Mouse (Mus musculus): ENCODE results near the gene Kcnj10. TPM values are rescaled to one million over a fixed set of nuclear protein-coding genes. Genes with fewer than 3 reads are reported as not detected.

The Kcnj10 gene
- polyA plus RNA-seq, 1 experiment from 2014 or later = 0.03 TPM

- peak; percentile 4; the same call in 1 of the 2 replicates for ATAC-seq (replicated peaks; ENCODE audit: insufficient number of reproducible peaks, insufficient read depth, low FRiP score, low read depth)
- H3K4me3 ChIP-seq = peak overlapping the region; percentile 77
- H3K9ac ChIP-seq = peak overlapping the region; percentile 76
- H3K36me3 ChIP-seq = no peaks in the 10 kb centered on the region
- H3K4me1 ChIP-seq (replicated peaks) = peaks cover 24% of the 10 kb centered on the region
- no peaks in the 10 kb centered on the region for H3K9me3 ChIP-seq (replicated peaks)
- 0 out of 2 replicates have a peak overlapping the region, but pooled peaks have one; percentile 91 for H3K27ac ChIP-seq
- peak overlapping the region; percentile 96 for H3K4me2 ChIP-seq
- no peaks in the 10 kb centered on the region for H3K27me3 ChIP-seq
- 14% methylated on average over 16 of the region's 16 CpGs for WGBS
Measured at GRCm38 (mm10) chr1:172312768-172313561, 28.0 kb upstream of the Kcnj10 start.

DNA sequence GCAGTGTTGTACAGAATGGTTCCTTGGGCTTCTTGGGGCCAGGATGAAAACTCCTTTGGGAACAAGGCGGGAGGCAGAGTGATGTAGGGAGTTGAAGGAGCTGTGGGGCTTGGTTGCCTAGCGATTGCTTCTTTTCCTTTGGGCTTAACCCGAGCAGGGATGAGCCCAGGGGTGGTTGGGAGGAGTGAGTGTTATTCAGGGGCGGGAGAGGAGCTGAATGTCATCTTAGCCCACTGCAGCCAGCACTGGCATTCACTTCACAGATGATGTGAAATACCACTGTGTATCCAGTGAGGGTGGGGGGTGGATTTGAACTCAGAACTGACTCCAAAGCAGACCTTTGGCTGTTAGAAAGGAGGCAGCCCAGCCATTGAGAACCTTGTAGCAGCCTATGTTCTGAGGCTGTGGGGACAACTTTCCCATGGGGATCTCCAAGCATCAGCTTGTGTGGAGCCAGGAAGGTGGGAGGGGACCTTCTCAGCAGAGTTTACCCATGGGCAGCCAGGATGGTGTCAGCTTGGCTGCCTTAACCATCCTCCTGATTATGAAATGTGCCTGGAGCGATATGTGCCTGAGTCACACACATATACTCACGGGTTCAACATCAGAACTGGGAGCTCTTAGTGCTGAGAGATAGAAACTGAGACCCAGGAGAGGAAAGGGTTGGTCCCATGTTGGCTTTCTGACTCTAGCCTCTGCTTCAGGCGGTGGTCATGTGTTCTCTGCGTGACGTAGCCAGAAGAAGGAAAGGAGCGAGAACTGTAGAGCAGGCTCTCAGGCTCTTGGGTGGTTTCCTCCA, 27.2 kb upstream of the Kcnj10 start:
- no peaks in the 10 kb centered on the region for H3K9me3 ChIP-seq (replicated peaks)
- peaks cover 24% of the 10 kb centered on the region for H3K4me1 ChIP-seq (replicated peaks)
- H3K36me3 ChIP-seq = no peaks in the 10 kb centered on the region
- H3K9ac ChIP-seq = no peak overlapping the region
- ATAC-seq (replicated peaks; ENCODE audit: insufficient number of reproducible peaks, insufficient read depth, low FRiP score, low read depth) = no peak
- no peak overlapping the region for H3K27ac ChIP-seq
- no peaks in the 10 kb centered on the region for H3K27me3 ChIP-seq
- 0 out of 2 replicates have a peak overlapping the region, but pooled peaks have one; percentile 77 for H3K4me3 ChIP-seq
- H3K4me2 ChIP-seq = peak overlapping the region; percentile 96; the same call in 1 of the 2 replicates
- WGBS = 78% methylated on average over 10 of the region's 10 CpGs

DNA sequence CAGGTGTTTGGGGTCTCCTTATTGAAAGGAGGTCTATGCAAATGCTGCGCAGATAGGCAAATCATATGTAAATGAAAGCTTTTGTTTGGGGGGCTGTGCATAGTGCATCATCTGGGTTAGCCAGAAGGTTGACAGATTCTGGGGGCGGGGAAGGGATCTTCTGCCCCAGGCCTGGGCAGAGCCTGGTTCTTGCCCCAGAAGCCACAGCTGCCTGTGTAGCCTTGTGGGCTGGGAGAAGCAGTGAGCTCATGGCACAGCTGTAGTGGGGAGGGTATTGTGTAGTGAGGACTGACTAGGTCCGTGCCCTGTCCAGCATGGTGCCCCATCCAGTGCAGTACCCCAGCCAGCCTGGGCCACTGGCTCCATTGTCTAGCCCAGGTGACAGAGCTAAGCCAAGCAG, 26.1 kb upstream of the Kcnj10 start:
- H3K4me3 ChIP-seq = no peak overlapping the region
- H3K36me3 ChIP-seq = no peaks in the 10 kb centered on the region
- no peak overlapping the region for H3K4me2 ChIP-seq
- H3K27me3 ChIP-seq = no peaks in the 10 kb centered on the region
- 84% methylated on average over 3 of the region's 3 CpGs for WGBS
- H3K4me1 ChIP-seq (replicated peaks) = peaks cover 19% of the 10 kb centered on the region
- H3K9me3 ChIP-seq (replicated peaks) = no peaks in the 10 kb centered on the region
- ATAC-seq (replicated peaks; ENCODE audit: insufficient number of reproducible peaks, insufficient read depth, low FRiP score, low read depth) = no peak
- no peak overlapping the region for H3K27ac ChIP-seq
- no peak overlapping the region for H3K9ac ChIP-seq

DNA sequence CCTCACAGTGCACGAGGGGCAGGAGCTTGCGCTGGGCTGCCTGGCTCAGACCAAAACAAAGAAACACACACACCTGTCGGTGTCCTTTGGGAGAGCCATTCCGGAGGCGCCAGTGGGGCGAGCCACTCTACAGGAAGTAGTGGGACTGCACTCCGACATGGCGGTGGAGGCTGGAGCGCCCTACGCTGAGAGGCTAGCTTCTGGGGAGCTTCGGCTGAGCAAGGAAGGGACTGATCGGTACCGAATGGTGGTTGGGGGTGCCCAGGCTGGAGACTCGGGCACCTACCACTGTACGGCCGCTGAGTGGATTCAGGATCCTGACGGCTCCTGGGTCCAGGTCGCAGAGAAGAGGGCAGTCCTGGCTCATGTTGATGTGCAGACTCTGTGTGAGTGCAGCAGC, 23.6 kb upstream of the Kcnj10 start:
- WGBS = 60% methylated on average over 18 of the region's 18 CpGs

DNA sequence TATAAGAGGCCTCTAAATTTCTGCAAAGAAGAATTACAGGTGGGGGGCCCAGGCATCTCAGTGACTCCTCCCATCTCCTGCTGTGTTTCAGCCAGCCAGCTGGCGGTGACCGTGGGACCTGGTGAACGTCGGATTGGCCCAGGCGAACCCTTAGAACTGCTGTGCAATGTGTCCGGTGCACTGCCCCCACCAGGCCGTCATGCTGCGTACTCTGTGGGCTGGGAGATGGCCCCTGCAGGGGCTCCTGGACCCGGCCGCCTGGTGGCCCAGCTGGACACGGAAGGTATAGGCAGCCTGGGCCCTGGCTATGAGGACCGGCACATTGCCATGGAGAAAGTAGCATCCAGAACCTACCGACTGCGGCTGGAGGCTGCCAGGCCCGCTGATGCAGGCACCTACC, 23.1 kb upstream of the Kcnj10 start:
- no peak for ATAC-seq (replicated peaks; ENCODE audit: insufficient number of reproducible peaks, insufficient read depth, low FRiP score, low read depth)
- H3K9ac ChIP-seq = no peak overlapping the region
- WGBS = 68% methylated on average over 15 of the region's 15 CpGs
- peaks cover 2% of the 10 kb centered on the region for H3K4me1 ChIP-seq (replicated peaks)
- H3K4me2 ChIP-seq = no peak overlapping the region
- no peak overlapping the region for H3K27ac ChIP-seq
- H3K27me3 ChIP-seq = peaks cover 5% of the 10 kb centered on the region; the same call in 1 of the 2 replicates
- H3K36me3 ChIP-seq = no peaks in the 10 kb centered on the region
- no peaks in the 10 kb centered on the region for H3K9me3 ChIP-seq (replicated peaks)
- no peak overlapping the region for H3K4me3 ChIP-seq

More for the DNA sequence above, 23.6 kb upstream of the Kcnj10 start:
- no peak for ATAC-seq (replicated peaks; ENCODE audit: insufficient number of reproducible peaks, insufficient read depth, low FRiP score, low read depth)
- no peak overlapping the region for H3K4me2 ChIP-seq
- H3K27me3 ChIP-seq = peaks cover 5% of the 10 kb centered on the region; the same call in 1 of the 2 replicates
- no peak overlapping the region for H3K4me3 ChIP-seq
- H3K27ac ChIP-seq = no peak overlapping the region
- H3K36me3 ChIP-seq = no peaks in the 10 kb centered on the region
- H3K4me1 ChIP-seq (replicated peaks) = peaks cover 6% of the 10 kb centered on the region
- H3K9me3 ChIP-seq (replicated peaks) = no peaks in the 10 kb centered on the region
- H3K9ac ChIP-seq = no peak overlapping the region

DNA sequence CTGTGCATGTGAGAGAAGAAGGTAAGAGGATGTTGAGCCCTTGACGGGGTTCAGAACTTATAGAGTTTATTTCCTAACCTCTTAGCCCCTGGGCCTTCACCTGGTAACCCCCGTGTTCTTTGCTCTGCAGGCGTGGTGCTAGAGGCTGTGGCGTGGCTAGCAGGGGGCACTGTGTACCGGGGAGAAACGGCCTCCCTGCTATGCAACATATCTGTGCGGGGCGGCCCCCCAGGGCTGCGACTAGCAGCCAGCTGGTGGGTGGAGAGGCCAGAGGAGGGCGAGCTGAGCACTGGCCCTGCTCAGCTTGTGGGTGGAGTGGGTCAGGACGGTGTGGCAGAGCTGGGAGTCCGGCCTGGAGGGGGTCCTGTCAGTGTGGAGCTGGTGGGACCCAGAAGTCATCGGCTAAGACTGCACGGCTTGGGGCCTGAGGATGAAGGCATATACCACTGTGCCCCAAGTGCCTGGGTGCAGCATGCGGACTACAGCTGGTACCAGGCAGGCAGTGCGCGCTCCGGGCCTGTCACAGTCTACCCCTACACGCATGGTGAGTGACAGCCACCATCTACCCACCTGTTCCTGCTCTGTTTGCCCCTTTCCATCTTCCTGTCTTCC, 22.5 kb upstream of the Kcnj10 start:
- H3K27ac ChIP-seq = no peak overlapping the region
- no peaks in the 10 kb centered on the region; the same call in 1 of the 2 replicates for H3K4me1 ChIP-seq (replicated peaks)
- H3K9me3 ChIP-seq (replicated peaks) = no peaks in the 10 kb centered on the region
- 84% methylated on average over 19 of the region's 19 CpGs for WGBS
- peaks cover 7% of the 10 kb centered on the region; the same call in 1 of the 2 replicates for H3K27me3 ChIP-seq
- H3K4me3 ChIP-seq = no peak overlapping the region
- no peak for ATAC-seq (replicated peaks; ENCODE audit: insufficient number of reproducible peaks, insufficient read depth, low FRiP score, low read depth)
- no peak overlapping the region for H3K9ac ChIP-seq
- H3K4me2 ChIP-seq = no peak overlapping the region
- no peaks in the 10 kb centered on the region for H3K36me3 ChIP-seq

GRCm38 (mm10) chr1:172319346-172319745, 21.7 kb upstream of the Kcnj10 start:
- no peak for ATAC-seq (replicated peaks; ENCODE audit: insufficient number of reproducible peaks, insufficient read depth, low FRiP score, low read depth)
- no peak overlapping the region for H3K4me2 ChIP-seq
- H3K4me1 ChIP-seq (replicated peaks) = no peaks in the 10 kb centered on the region
- no peaks in the 10 kb centered on the region for H3K9me3 ChIP-seq (replicated peaks)
- H3K36me3 ChIP-seq = no peaks in the 10 kb centered on the region
- 86% methylated on average over 7 of the region's 7 CpGs for WGBS
- H3K27ac ChIP-seq = no peak overlapping the region
- H3K4me3 ChIP-seq = no peak overlapping the region
- no peak overlapping the region for H3K9ac ChIP-seq
- H3K27me3 ChIP-seq = peaks cover 12% of the 10 kb centered on the region

DNA sequence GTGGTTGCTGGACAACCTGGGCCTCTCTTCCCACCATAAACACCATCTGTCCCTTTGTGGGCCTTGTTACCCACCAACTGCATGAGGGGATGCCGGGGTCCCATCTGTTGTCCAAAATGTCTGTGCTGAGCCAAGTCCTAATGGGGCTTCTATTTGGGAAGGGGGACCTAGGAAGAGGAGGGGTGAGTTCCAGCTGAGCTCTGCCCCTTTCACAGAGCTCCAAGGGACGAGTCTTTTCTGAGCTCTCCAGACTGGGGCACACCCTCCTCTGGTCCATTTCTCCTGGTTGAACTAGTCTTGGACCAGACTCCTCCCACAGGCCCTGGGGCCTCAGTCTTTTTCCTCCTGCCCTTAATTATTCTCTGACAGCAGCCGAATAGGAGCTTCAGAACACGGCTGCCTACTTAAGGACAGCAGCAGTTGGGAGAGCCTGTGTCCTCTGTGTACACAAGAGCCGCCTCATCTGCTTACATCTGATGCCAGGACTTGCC, 21.0 kb upstream of the Kcnj10 start:
- Histone ChIP-seq H3K9ac (no peak overlapping the region), H3K4me3 (no peak overlapping the region), H3K4me2 (no peak overlapping the region), H3K4me1 (replicated peaks) (no peaks in the 10 kb centered on the region; the same call in 1 of the 2 replicates), H3K9me3 (replicated peaks) (no peaks in the 10 kb centered on the region), H3K27me3 (peaks cover 17% of the 10 kb centered on the region), H3K36me3 (no peaks in the 10 kb centered on the region), H3K27ac (no peak overlapping the region)
- 62% methylated on average over 5 of the region's 5 CpGs for WGBS
- no peak for ATAC-seq (replicated peaks; ENCODE audit: insufficient number of reproducible peaks, insufficient read depth, low FRiP score, low read depth)

DNA sequence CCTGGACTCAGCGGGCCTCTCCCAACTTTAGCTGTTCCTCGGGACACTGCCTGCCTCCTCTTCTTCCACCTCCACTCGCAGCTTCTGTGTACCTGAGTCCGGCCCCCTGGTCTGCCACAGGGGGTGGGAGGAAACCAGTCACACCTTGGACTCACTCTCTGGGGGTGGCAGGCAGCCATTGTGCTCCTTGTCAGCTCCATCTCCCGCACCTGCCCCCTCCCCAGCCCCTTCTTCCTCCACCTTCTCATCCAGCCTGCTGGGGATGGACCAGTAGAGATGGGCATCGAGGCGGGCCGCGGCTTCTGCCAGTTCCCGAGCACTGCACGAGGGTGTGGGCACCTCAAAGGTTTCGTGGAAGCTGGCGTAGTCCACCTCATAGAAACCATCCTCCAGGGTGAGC, 18.3 kb upstream of the Kcnj10 start:
- no peak overlapping the region for H3K4me3 ChIP-seq
- no peak overlapping the region for H3K9ac ChIP-seq
- H3K36me3 ChIP-seq = no peaks in the 10 kb centered on the region
- no peak overlapping the region for H3K27ac ChIP-seq
- peaks cover 45% of the 10 kb centered on the region for H3K27me3 ChIP-seq
- no peak for ATAC-seq (replicated peaks; ENCODE audit: insufficient number of reproducible peaks, insufficient read depth, low FRiP score, low read depth)
- WGBS = 42% methylated on average over 13 of the region's 13 CpGs
- no peaks in the 10 kb centered on the region for H3K9me3 ChIP-seq (replicated peaks)
- H3K4me2 ChIP-seq = no peak overlapping the region
- H3K4me1 ChIP-seq (replicated peaks) = peaks cover 12% of the 10 kb centered on the region

DNA sequence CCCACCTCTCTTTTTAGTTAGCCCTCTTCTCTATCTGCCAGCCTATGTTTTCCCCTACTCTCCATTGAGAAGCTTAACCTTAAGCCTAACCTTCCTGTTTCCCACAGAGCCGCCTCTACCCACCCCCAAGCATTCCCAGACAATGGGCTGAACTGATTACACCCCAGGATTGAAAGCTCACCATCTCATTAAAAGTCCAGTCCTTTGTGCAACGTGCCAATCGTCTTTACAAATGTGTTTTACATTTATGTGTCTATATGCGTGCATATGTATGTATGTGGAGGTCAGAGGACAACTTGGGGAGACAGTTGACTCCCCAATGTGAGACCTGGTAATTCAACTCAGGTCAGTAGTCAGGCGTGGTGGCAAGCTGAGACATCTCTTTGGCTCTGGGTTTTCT, 17.7 kb upstream of the Kcnj10 start:
- Histone ChIP-seq H3K27ac (no peak overlapping the region), H3K4me3 (no peak overlapping the region), H3K4me1 (replicated peaks) (peaks cover 12% of the 10 kb centered on the region), H3K27me3 (peaks cover 51% of the 10 kb centered on the region), H3K4me2 (no peak overlapping the region), H3K9ac (no peak overlapping the region), H3K9me3 (replicated peaks) (no peaks in the 10 kb centered on the region), H3K36me3 (no peaks in the 10 kb centered on the region)
- no peak for ATAC-seq (replicated peaks; ENCODE audit: insufficient number of reproducible peaks, insufficient read depth, low FRiP score, low read depth)
- WGBS = 45% methylated on average over 5 of the region's 5 CpGs

DNA sequence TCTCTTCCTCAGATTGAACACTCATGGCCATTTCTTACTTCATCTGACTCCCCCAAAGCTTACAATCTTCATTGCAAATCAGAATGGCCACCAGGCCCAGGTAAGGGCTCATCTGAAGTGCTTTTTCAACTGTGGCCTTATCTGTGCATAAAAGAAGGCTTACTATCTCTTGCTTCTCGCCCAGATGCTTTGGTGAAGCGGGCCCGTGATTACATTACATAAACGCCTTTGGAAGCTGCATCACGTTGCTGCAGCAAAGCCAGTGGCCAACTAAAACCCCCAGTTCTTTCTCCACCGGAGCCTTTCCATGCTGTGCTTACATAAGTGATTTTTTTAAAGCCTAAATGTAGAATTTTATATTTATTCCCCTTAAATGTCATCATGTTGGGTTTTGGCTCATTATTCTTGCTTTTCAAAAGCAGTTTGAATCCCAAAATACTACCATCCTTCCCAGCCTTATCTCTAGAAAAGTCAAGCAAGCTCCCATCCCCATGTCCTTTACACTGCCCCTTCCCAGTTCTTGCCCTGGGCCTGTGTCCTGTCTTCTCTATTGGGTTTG, 17.1 kb upstream of the Kcnj10 start:
- no peaks in the 10 kb centered on the region for H3K36me3 ChIP-seq
- 56% methylated on average over 6 of the region's 6 CpGs for WGBS
- no peak overlapping the region for H3K4me2 ChIP-seq
- no peaks in the 10 kb centered on the region for H3K9me3 ChIP-seq (replicated peaks)
- H3K27ac ChIP-seq = no peak overlapping the region
- no peak overlapping the region for H3K4me3 ChIP-seq
- ATAC-seq (replicated peaks; ENCODE audit: insufficient number of reproducible peaks, insufficient read depth, low FRiP score, low read depth) = no peak
- H3K9ac ChIP-seq = no peak overlapping the region
- H3K27me3 ChIP-seq = peaks cover 57% of the 10 kb centered on the region
- H3K4me1 ChIP-seq (replicated peaks) = peaks cover 12% of the 10 kb centered on the region
